Mouse (Mus musculus): ENCODE results near the gene Cmtr2. TPM values are rescaled to one million over a fixed set of nuclear protein-coding genes. Genes with fewer than 3 reads are reported as not detected.

Gene Cmtr2
- polyA plus RNA-seq, 1 experiment from 2014 or later = 10.5 TPM

DNA sequence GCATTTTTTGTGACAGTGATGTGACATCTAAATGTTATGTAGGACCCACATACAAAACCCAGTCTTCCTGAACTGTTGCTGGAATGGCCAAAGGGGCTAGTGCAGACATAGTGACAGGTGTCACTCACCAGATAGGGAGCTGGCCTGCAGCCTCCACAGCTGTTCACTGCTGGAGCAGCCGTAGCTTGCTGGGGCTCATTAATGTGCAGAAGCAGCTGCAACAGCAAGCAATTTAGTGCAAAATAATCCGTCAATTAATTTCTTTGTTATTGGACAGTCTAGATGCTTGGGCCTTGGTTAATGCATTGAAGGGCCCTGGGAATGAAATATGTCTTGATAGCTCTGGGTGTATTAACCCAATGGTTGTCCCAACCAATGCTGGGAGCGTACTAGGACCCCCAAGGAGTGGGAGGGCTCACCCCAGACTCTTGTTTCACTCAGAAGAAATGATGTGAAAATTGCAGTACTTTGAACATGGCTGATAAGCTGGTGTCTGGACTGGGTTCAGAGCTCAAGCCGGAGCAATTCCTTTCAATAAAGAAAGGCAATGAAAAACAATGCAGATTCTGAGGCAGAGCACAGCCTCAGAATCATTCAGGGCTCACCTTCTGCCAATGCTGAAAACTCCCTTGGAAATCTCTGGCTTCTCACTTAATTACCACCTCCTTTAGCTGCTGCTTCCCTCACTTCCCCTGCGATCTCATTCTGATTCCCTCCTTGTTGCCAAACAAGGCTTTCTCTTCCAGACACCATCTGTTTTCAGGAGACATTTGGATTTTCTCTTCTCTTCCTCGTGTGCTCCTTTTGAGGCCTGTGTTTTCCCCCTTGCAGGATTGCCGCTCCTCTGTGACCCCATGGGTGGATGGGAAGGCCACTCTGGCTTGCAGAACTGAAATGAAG lies 27.1 kb downstream of the Cmtr2 start:
- Histone ChIP-seq H3K27me3 (ENCODE audit: control insufficient read depth, insufficient read depth, low read length) (no peaks in the 10 kb centered on the region), H3K27ac (ENCODE audit: low read depth, low read length) (no peak overlapping the region), H3K4me3 (ENCODE audit: low read depth, low read length) (no peak overlapping the region), H3K9ac (ENCODE audit: low read depth, low read length) (no peak overlapping the region), H3K9me3 (ENCODE audit: control insufficient read depth, low read length) (no peaks in the 10 kb centered on the region), H3K36me3 (ENCODE audit: control insufficient read depth, insufficient read depth, low read length) (no peaks in the 10 kb centered on the region), H3K4me2 (replicated peaks; ENCODE audit: low read depth, low read length) (no peak overlapping the region), H3K4me1 (replicated peaks; ENCODE audit: control insufficient read depth, insufficient read depth, low read length) (no peaks in the 10 kb centered on the region)
- DNase-seq (ENCODE audit: low spot score) = no peak
- no peak for ATAC-seq (ENCODE audit: low FRiP score)
- 65% methylated on average over 7 of the region's 7 CpGs for WGBS

DNA sequence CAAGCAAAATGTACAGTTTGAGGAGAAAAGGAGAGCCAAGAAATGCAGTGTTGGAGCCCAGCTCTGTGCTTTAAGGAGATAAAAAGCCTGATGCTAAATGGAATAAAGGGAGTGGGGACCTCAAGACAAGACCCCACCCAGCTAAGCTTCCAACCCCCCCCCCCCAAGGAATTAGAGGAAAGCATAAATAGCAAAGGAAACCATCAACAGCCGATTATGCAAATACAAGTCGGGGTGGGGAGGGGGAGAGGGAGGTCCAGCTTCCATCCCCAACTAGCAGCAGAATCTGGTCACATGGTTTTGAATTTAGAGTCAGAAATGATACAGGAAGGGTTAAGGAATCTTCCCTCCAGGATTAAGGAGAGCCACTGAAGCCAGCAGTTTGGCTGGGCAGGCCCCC lies 29.1 kb downstream of the Cmtr2 start:
- 82% methylated on average over 2 of the region's 2 CpGs for WGBS
- no peak overlapping the region for H3K9ac ChIP-seq (ENCODE audit: low read depth, low read length)
- H3K4me2 ChIP-seq (replicated peaks; ENCODE audit: low read depth, low read length) = no peak overlapping the region
- ATAC-seq (ENCODE audit: low FRiP score) (no peak), DNase-seq (ENCODE audit: low spot score) (no peak)
- no peaks in the 10 kb centered on the region for H3K27me3 ChIP-seq (ENCODE audit: control insufficient read depth, insufficient read depth, low read length)
- H3K4me3 ChIP-seq (ENCODE audit: low read depth, low read length) = no peak overlapping the region
- H3K4me1 ChIP-seq (replicated peaks; ENCODE audit: control insufficient read depth, insufficient read depth, low read length) = no peaks in the 10 kb centered on the region
- no peaks in the 10 kb centered on the region for H3K36me3 ChIP-seq (ENCODE audit: control insufficient read depth, insufficient read depth, low read length)
- no peak overlapping the region for H3K27ac ChIP-seq (ENCODE audit: low read depth, low read length)
- H3K9me3 ChIP-seq (ENCODE audit: control insufficient read depth, low read length) = no peaks in the 10 kb centered on the region

DNA sequence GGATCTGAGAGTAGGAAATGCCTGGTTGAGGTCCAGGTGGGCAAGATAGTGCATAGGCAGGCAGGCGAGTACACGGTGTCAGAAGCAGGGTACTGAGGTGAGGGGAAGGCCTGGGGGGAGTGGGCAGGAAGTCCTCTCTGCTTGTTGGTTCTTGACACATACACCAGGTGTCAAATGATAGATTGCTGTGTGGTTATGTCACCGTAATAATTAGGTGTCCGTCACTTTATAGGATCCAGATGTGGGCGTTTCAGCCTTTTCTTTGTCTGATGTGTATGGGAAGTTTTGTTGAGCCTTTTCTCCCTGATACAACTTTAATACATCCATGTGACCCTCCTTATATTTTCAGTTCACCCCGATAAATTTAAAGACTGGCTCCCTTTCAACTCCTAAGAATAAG lies 31.8 kb downstream of the Cmtr2 start:
- Histone ChIP-seq H3K9ac (ENCODE audit: low read depth, low read length) (no peak overlapping the region), H3K4me2 (replicated peaks; ENCODE audit: low read depth, low read length) (no peak overlapping the region), H3K27ac (ENCODE audit: low read depth, low read length) (no peak overlapping the region), H3K4me3 (ENCODE audit: low read depth, low read length) (no peak overlapping the region), H3K27me3 (ENCODE audit: control insufficient read depth, insufficient read depth, low read length) (no peaks in the 10 kb centered on the region), H3K9me3 (ENCODE audit: control insufficient read depth, low read length) (no peaks in the 10 kb centered on the region), H3K36me3 (ENCODE audit: control insufficient read depth, insufficient read depth, low read length) (no peaks in the 10 kb centered on the region), H3K4me1 (replicated peaks; ENCODE audit: control insufficient read depth, insufficient read depth, low read length) (no peaks in the 10 kb centered on the region)
- 76% methylated on average over 6 of the region's 6 CpGs for WGBS
- no peak for ATAC-seq (ENCODE audit: low FRiP score)
- DNase-seq (ENCODE audit: low spot score) = no peak

DNA sequence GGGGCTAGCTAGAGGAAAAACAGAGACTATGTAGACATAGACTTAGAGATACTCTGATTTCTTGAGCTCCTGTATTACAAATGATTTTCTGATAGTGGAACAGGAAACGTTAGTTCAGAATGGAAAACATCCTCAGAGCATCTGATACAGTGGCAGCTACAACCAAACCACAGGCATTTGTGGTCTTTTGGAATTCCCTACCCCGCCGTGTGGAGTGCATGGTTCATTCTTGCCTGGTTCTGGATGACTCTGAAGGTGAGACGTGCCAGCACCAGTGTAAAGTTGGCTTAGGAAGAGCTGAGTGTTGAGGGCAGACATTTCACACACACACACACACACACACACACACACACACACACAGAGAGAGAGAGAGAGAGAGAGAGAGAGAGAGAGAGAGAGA lies 38.5 kb downstream of the Cmtr2 start:
- H3K9ac ChIP-seq (ENCODE audit: low read depth, low read length) = no peak overlapping the region
- no peak overlapping the region for H3K27ac ChIP-seq (ENCODE audit: low read depth, low read length)
- H3K4me1 ChIP-seq (replicated peaks; ENCODE audit: control insufficient read depth, insufficient read depth, low read length) = no peaks in the 10 kb centered on the region
- ATAC-seq (ENCODE audit: low FRiP score) (no peak), DNase-seq (ENCODE audit: low spot score) (no peak)
- no peaks in the 10 kb centered on the region for H3K27me3 ChIP-seq (ENCODE audit: control insufficient read depth, insufficient read depth, low read length)
- no peak overlapping the region for H3K4me2 ChIP-seq (replicated peaks; ENCODE audit: low read depth, low read length)
- H3K36me3 ChIP-seq (ENCODE audit: control insufficient read depth, insufficient read depth, low read length) = no peaks in the 10 kb centered on the region
- no peaks in the 10 kb centered on the region for H3K9me3 ChIP-seq (ENCODE audit: control insufficient read depth, low read length)
- no peak overlapping the region for H3K4me3 ChIP-seq (ENCODE audit: low read depth, low read length)
- WGBS = 87% methylated on average over 4 of the region's 4 CpGs

DNA sequence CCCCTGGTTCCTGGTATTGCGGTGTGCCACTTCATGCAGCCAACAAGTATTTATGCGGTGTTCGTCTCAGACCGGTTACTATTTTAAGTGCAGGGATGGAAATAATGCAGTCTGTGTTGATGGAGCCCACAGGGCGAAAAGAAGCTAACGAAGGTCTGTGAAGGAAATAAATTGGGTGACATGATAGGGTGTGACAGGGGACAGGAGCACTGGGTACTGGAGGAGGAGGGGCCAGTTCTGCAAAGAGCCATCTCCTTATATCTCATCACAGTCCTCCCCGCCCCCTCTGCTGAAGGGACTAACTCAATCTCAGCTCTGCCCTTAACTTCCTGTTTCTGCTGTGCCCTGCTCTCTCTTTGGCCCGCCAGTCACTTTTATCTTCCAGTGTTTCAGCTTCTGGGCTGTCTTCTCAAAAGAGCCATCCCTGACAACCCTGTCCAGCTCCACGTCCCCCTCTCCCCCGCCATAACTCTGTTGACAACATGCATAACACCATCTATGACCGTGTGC lies 50.4 kb downstream of the Cmtr2 start:
- Histone ChIP-seq H3K4me2 (replicated peaks; ENCODE audit: low read depth, low read length) (no peak overlapping the region), H3K27ac (ENCODE audit: low read depth, low read length) (no peak overlapping the region), H3K9ac (ENCODE audit: low read depth, low read length) (no peak overlapping the region), H3K9me3 (ENCODE audit: control insufficient read depth, low read length) (no peaks in the 10 kb centered on the region), H3K4me1 (replicated peaks; ENCODE audit: control insufficient read depth, insufficient read depth, low read length) (no peaks in the 10 kb centered on the region), H3K36me3 (ENCODE audit: control insufficient read depth, insufficient read depth, low read length) (no peaks in the 10 kb centered on the region), H3K27me3 (ENCODE audit: control insufficient read depth, insufficient read depth, low read length) (no peaks in the 10 kb centered on the region), H3K4me3 (ENCODE audit: low read depth, low read length) (no peak overlapping the region)
- DNase-seq (ENCODE audit: low spot score) (no peak), ATAC-seq (ENCODE audit: low FRiP score) (no peak)
- WGBS = 76% methylated on average over 11 of the region's 11 CpGs

DNA sequence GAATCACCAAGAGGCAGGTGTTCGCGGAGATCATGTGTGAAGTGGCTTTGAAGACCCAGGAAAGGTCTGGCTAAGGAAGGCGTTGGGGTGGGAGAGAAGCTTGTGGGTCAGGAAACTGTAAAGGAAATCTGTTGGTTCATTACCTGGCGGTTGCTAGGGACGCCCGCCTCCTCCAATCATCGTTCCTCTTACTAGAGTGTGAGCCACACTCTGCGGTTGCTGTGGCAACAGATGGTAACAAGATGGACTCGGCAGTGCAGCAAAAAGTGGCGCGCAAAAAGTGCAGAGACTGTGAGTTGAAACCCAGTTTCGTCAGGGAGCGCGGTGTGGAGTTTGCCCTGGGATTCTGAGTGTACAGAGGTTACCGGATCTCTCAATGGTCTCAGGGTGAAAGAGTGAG lies 51.3 kb downstream of the Cmtr2 start, which contains the start of gene Hydin:
Gene Hydin, plus strand, starts transcription at position 237 of the 400 bp plus-strand sequence.
- no peaks in the 10 kb centered on the region for H3K36me3 ChIP-seq (ENCODE audit: control insufficient read depth, insufficient read depth, low read length)
- H3K9ac ChIP-seq (ENCODE audit: low read depth, low read length) = peak within 1 kb of the TSS; percentile 49; the same call in 1 of the 2 replicates
- H3K4me1 ChIP-seq (replicated peaks; ENCODE audit: control insufficient read depth, insufficient read depth, low read length) = no peaks in the 10 kb centered on the region
- H3K27ac ChIP-seq (ENCODE audit: low read depth, low read length) = no peak within 1 kb of the TSS
- peak within 1 kb of the TSS; percentile 57 for H3K4me2 ChIP-seq (replicated peaks; ENCODE audit: low read depth, low read length)
- no peaks in the 10 kb centered on the region for H3K9me3 ChIP-seq (ENCODE audit: control insufficient read depth, low read length)
- under 1% methylated on average over 15 of the region's 15 CpGs for WGBS
- DNase-seq (ENCODE audit: low spot score) (peak; percentile 96), ATAC-seq (ENCODE audit: low FRiP score) (peak; percentile 91)
- H3K27me3 ChIP-seq (ENCODE audit: control insufficient read depth, insufficient read depth, low read length) = no peaks in the 10 kb centered on the region
- peak within 1 kb of the TSS; percentile 35 for H3K4me3 ChIP-seq (ENCODE audit: low read depth, low read length)

DNA sequence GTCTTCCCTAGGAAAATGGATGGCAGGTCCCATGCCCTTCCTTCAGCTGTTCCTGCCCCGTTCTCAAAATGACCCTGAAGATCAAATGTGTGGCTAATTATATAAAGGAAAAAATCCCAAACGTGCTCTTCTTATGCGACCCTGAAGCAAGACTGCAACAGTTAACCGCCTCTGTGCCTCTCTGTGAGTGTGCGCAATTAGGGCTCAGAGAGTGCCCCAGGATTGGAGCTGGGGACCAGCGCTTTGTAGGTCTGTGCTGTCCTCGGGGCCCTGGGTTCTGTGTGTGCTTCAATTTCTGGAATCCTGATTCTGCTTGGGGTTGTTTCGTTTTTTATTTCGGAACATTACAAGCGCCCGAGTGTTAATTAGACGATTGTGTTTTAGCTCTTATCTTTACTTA lies 51.8 kb downstream of the Cmtr2 start:
- ATAC-seq (ENCODE audit: low FRiP score) (no peak; the same call in 1 of the 2 replicates), DNase-seq (ENCODE audit: low spot score) (no peak)
- Histone ChIP-seq H3K27me3 (ENCODE audit: control insufficient read depth, insufficient read depth, low read length) (no peaks in the 10 kb centered on the region), H3K4me2 (replicated peaks; ENCODE audit: low read depth, low read length) (peak overlapping the region; percentile 57), H3K27ac (ENCODE audit: low read depth, low read length) (no peak overlapping the region), H3K4me1 (replicated peaks; ENCODE audit: control insufficient read depth, insufficient read depth, low read length) (no peaks in the 10 kb centered on the region), H3K9me3 (ENCODE audit: control insufficient read depth, low read length) (no peaks in the 10 kb centered on the region), H3K36me3 (ENCODE audit: control insufficient read depth, insufficient read depth, low read length) (no peaks in the 10 kb centered on the region), H3K9ac (ENCODE audit: low read depth, low read length) (peak overlapping the region; percentile 49; the same call in 1 of the 2 replicates), H3K4me3 (ENCODE audit: low read depth, low read length) (peak overlapping the region; percentile 35)
- WGBS = 13% methylated on average over 12 of the region's 12 CpGs

DNA sequence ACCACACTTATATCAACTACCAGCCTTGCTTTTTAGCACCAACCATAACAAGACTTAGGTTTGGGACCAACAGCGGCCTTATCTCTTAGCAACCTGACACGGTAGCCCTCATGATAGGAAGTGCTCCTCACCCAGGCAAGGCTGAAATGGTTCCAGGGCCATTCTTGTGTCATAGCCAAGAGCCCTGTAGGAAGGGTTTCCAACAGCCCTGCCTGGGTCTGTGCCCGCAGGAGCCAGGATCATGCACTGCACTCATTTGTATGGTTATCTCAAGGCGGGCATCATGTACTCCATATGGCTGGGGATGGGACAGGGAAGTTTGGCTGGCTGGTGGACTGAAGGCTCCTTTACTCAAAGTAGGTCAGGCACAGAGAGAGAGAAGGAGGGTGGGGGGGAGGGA lies 55.2 kb downstream of the Cmtr2 start:
- no peak for DNase-seq (ENCODE audit: low spot score)
- no peak for ATAC-seq (ENCODE audit: low FRiP score)
- WGBS = 89% methylated on average over 4 of the region's 4 CpGs

DNA sequence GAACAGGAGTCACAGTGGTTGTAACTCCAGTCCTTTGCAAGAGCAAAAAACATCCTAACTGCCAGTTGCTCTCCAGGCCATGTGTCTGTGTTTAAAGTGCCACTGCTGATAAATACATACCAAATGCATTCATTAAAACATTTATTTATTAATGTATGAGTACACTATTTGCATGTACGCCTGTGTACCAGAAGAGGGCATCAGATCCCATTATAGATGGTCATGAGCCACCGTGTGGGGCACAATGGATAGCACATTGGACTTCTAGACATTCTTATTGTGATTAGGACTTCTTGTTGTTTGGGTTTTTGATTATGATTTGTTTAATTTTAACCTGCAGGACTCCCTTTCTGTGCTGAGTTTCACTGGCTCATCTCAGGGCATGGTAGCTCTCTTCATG lies 57.9 kb downstream of the Cmtr2 start:
- Histone ChIP-seq H3K27me3 (ENCODE audit: control insufficient read depth, insufficient read depth, low read length) (no peaks in the 10 kb centered on the region), H3K9ac (ENCODE audit: low read depth, low read length) (no peak overlapping the region), H3K36me3 (ENCODE audit: control insufficient read depth, insufficient read depth, low read length) (no peaks in the 10 kb centered on the region), H3K4me3 (ENCODE audit: low read depth, low read length) (no peak overlapping the region), H3K4me1 (replicated peaks; ENCODE audit: control insufficient read depth, insufficient read depth, low read length) (no peaks in the 10 kb centered on the region), H3K27ac (ENCODE audit: low read depth, low read length) (no peak overlapping the region), H3K4me2 (replicated peaks; ENCODE audit: low read depth, low read length) (no peak overlapping the region), H3K9me3 (ENCODE audit: control insufficient read depth, low read length) (no peaks in the 10 kb centered on the region)
- DNase-seq (ENCODE audit: low spot score) = no peak
- ATAC-seq (ENCODE audit: low FRiP score) = no peak
- WGBS = 61% methylated on average over 2 of the region's 2 CpGs

More for the DNA sequence above, 55.2 kb downstream of the Cmtr2 start:
- Histone ChIP-seq H3K9ac (ENCODE audit: low read depth, low read length) (no peak overlapping the region), H3K9me3 (ENCODE audit: control insufficient read depth, low read length) (no peaks in the 10 kb centered on the region), H3K36me3 (ENCODE audit: control insufficient read depth, insufficient read depth, low read length) (no peaks in the 10 kb centered on the region), H3K4me2 (replicated peaks; ENCODE audit: low read depth, low read length) (no peak overlapping the region), H3K4me3 (ENCODE audit: low read depth, low read length) (no peak overlapping the region), H3K27ac (ENCODE audit: low read depth, low read length) (no peak overlapping the region), H3K27me3 (ENCODE audit: control insufficient read depth, insufficient read depth, low read length) (no peaks in the 10 kb centered on the region), H3K4me1 (replicated peaks; ENCODE audit: control insufficient read depth, insufficient read depth, low read length) (no peaks in the 10 kb centered on the region)
